Mouse (Mus musculus) adrenal gland, adult 8-10 months (tissue): ENCODE data around the gene Stk11. TPM values are rescaled to one million over a fixed set of nuclear protein-coding genes. Genes with fewer than 3 reads are reported as not detected.

Experiments used
- DNase-seq: peaks from one replicate; pipeline ENCODE4 v3.0.0; 2022
- total RNA-seq, 4 experiments: library from RNA; stranded (reverse); gene quantifications; 2 replicates each; pipeline ENCODE4 v1.2.4; 2022

Stk11 gene
- total RNA-seq, 4 experiments from 2014 or later: 127 to 146 (median 143) TPM

DNA sequence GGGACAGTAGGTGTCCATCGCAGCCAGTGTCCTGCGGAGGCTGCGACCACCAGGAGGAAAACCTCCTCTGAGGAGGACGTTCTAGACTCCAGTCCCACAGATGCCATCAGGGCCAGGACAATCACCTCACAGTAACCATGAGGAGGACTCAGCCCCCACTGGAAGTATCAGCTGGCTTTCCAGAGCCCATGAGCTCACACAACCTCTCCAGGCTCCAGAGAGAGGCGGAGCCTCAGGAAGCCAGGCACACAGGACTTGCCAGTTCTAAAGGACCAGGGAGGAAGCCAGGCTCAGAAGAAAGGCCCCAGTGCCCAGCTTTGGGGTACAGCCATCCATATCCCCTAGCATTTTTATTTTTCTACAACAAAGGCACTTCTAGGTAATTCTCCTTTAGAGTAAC lies 20.1 kb upstream of the Stk11 start:
- DNase-seq: no peak

DNA sequence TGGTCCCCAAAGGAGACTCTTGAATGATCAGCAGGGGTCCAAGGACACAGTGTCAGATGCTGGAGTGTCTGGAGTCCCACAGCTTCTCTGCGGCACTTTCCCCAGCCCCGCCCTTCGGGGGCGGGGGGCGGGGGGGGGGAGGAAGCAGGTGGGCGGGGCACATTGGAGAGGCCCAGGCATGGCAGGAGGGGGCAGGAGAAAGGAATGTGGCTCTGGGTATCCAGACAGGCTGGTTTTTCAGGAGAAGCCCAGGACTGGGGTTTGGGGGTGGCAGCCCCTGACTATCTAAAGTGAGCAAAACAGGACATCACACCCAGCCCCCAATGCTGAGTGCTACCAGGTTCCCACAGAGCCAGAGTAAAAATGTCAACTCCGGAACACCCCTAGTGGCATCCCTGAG lies 18.3 kb upstream of the Stk11 start:
- DNase-seq: no peak

DNA sequence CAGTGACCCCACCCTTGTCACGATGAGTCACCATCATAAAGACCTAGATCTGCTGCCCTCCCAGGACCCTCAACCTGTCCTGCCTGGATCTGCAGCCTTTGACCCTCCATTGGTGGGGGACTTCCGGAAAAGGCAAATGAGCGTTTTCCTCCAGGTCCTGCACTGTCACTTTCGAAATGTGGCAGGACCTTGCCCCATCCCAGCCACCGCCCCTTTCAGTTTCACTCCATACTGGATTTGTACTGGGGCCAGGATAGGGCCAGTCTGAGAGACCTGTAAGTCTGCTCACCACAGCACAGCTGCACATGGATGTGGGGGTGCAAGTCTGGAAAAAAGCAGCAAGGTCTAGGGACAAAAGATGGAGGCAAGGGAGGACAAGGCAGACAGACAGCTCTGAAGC lies 17.0 kb upstream of the Stk11 start:
- DNase-seq: no peak

DNA sequence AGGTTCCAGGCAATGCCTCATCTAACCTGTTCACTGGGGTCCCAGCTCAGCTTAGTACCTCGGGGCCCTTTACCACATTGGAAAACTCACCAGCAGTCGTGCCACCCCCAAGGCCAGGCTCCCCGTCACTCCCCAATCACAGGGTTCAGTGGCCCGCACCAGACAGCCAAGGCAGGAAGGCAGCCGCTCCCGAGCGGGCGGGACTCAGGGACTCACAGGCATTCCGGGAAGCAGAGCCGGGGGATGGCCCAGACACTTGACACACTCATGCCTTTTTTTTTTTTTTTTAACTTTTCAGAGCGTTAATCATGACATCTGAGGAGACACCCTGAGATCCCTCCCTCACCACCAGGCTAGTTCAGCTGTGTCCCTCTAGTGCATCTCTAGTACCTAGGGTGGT lies 14.6 kb upstream of the Stk11 start:
- peak; percentile 61 for DNase-seq

DNA sequence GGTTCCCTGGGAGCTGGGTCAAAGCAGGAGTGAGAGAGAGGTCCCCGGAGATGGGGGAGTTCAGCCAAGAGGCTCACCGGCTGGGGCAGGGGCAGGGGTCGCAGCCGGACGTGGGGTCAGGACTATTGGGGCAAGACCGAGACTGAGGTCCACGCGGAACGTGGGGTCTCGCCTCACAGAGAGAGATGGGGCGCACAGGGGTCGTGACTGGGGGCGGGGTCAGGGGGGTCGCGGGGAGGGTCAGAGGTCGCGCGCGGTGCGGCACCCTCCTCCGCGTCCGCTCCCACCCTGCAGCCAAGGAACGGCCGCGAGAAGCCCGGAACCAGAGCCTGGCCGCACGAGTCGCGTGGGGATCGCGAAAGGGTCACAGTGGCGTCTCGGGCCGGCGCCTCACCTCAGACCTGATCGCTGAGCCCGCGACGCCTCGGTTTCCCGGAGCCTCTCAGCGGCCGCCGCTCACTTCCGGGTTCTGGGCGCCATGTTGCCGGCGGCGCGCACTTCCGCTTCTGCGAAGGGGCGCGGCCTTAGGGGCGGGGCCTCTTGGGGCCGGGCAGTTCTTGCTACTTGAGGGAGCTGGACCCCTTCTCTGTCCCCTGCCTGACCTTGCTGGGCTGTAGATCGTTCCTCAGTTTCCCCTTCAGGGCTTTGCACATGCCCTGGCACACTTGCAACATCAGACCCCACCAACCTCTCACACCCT lies 13.2 kb upstream of the Stk11 start:
- DNase-seq: peak; percentile 78

DNA sequence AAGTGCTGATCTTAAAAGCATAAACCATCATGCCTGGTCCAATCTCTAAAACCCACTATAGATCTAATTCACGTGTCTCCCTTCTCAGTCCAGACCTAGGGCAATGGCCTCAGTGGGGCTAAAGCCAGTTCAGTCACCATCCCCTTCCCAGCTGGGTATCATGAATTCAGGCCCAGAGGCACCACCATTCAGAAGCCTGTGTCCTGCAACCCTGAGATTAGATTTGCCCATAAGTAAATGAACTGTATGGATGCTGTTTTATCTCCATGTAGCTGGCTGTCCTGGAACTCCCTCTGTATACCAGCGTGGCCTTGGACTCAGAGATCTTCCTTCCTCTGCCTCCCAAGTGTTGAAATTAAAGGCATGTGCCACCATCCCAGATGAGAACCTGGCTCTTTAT lies 12.6 kb upstream of the Stk11 start:
- DNase-seq: no peak

DNA sequence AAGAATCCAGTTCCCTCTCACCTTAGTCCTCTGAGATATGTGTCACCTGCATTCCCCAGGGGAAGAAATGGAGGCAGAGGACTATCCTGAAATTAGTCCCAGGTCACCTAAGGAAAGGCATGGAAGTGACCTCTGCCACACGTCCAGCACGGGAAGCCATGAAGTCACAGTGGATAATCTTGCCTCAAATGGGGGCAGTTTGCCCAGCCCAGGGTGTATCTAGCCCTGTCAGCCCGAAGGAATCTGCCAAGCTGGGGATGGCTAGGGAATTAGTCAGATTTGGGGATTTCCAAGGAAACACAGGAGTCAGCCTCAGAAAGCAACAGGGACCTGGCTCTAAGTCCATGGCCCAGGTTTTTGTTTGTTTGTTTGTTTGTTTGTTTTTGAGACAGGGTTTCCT lies 11.4 kb upstream of the Stk11 start:
- no peak for DNase-seq

DNA sequence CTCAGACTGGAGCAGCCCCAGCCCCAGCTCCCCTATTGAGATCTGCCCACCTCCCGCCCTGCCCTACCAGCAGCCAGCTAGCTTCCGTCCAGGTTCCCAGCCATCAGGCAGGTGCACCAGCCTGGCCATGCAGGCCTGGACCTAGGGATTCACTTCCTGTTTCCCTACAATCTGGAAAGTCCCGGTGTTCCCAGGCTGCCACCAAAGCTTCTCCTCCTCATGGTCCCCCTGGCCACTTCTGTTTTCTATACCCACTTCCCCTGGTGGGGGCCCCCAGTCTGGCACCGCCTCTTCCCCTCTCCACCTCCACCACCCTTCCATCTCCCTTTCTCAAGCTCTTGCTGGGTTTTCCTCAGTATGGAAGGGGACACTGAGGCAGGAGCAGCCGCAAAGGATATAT lies 10.1 kb upstream of the Stk11 start, which contains the start of gene Sbno2:
Gene Sbno2, minus strand, starts transcription at position 112 of the 400 bp plus-strand sequence.
- no peak for DNase-seq

DNA sequence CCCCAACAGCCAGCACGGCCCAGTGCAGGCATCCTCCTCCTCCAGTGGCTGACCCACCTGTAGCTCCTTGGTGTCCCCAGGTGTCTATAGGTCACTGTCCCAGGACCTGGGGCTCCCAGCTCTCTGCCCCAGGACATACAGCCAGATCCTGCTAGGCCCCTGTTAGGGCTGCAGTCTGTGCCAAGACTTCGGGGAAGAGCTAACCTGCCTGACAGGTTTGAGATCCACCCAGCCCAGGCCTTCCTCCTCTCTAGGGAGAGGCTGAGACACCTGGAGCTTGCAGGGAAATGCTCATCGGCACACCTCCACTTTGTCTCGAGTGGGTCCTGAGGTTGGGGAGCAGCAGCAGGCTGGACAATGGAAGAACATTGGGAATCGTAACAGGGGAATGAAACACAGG lies 9.7 kb upstream of the Stk11 start:
- no peak for DNase-seq

DNA sequence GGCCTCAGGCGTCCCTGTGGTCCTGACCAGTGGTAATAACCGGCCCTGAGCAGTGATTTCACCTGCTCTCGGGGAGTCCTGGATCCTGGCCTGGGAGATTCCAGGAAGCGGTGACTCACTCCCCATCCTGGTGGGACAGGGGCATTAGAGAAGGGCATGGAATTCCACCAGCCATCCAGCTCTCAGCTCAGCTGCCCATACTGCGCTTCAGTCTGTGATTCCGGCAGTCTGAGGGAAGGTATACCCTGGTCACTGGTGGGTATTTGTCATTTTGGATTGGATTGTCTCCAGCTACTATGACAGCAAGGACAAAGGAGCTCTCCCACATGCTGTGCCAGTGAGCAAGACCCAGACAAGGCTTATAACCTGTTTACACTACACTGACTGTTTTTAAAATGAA lies 7.9 kb upstream of the Stk11 start:
- DNase-seq: peak; percentile 61

DNA sequence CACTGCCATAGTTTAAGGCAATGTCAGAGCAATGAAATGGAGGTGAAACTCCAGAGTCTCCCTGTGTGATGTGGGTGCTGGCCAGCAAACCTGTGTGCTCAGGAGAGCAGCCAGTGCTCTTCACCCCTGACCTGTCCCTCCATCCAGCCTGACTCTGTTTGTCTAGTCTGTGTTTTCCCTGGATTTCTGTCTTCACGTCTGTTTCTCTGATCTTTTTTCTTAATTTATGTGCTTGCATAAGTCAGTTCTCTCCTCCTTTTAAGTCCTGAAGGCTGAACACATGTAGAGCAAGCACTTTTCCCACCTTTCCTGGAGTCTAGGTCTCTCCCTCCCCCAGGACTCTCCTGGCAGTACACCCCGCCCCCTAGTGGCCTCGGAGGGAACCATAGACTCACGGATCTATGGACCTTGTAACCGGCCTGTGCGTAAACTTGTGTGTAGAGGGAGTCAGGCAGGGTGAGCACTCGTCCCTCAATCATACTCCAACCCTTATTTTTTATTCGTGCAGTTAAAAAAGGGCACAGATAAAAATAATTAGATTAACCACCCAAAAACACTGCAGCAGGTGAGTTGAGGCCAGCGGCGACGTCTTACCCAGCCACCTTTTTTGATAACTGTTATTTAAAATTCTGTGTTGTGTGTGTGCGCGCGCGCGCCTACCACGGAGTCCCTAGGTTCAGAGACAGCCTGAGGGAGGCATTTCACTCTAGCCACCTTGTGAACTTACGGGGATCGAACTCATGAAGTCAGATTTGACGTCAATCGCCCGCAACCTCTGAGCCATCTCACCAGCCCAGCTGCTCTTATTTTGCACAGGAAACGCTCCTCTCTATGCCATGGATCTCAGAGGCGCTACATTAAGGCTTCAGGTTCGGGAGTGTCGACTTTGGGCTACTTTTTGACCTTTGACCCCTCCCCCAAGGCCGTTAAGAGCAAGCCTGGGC lies 990 bp upstream of the Stk11 start:
- peak; percentile 90 for DNase-seq

DNA sequence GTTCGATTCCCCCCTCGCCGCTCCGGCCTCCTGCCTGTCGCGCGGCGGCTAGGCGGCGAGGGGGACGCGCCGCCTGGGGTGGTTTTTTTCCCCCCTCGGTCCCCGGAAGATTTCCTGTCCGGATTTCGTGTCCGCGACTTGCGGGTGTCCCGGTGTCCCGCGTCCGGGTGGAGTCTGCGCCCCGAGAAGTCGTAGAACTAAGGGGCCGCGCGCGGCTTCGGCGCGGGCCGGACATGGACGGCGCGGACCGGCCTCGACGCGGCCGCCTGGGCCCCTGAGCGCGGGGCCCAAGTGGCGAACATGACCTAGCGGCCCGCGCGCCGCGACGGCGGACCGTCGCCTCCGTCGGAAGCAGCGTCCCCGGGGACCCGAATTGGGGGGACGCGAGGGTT lies 337 bp downstream of the Stk11 start:
- no peak for DNase-seq

DNA sequence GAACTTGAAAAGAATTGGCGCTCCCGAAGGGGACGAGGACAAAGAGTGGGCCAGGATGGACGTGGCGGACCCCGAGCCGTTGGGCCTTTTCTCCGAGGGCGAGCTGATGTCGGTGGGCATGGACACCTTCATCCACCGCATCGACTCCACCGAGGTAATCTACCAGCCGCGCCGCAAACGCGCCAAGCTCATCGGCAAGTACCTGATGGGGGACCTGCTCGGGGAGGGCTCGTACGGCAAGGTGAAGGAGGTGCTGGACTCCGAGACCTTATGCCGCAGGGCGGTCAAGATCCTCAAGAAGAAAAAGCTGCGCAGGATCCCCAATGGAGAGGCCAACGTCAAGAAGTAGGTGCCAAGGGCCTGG lies 942 bp downstream of the Stk11 start:
- no peak for DNase-seq

DNA sequence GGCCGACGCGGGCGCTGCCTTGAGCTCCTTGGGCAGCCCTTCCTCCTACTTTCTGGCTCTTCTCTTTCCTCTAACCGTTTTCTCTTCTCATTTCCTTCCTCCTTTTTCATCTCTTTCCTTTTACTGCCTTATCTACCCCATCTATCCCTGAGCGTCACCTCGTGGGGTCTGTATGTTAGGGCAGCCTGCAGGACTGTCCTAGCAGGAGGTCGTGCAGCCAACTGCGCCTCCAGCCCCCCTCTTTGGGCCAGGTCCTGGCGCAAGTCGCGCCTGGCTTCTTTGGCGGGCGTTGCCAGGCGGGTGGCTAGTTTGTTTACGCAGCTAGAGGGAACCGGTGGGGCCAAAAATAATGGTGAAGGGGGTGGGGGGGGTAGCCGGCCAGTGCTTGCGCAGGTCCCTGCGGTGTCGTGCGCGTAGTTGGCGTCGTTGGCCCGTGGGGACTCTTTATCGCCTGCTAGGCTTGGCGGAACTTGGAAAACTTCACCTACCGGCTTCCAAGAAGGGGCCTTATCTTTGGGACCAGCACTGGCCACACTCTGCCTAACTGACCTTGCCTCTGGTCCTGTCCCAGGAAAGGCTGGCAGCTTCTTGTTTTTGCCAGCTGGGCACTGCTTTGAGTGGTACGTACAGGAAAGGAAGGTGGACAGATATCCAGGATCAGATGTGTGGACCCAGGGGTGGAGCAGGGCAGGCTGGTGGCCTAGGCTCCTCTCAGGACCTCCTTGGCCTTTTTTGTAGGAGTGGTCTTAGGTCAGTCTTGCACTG lies 1.5 kb downstream of the Stk11 start:
- DNase-seq: no peak

DNA sequence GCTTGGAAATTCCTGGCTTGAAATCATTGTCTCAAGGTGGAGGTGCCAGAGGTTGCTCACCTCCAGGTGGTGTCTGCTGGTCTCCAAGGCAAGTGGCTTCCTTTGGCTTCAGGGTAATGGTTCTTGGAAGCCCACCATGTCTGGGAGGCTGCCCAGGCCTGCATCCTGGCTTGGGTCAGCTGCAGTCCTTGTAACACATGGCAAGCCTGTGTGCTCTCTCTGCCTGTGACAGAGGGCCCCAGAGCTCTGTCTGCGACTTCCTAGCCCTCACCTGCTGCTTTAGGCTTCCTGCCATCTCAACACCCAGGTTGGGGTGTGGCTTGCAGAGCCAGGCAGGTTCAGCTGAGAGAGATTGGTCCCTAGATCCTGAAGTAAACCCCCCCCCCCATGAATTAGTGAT lies 2.1 kb downstream of the Stk11 start:
- no peak for DNase-seq

DNA sequence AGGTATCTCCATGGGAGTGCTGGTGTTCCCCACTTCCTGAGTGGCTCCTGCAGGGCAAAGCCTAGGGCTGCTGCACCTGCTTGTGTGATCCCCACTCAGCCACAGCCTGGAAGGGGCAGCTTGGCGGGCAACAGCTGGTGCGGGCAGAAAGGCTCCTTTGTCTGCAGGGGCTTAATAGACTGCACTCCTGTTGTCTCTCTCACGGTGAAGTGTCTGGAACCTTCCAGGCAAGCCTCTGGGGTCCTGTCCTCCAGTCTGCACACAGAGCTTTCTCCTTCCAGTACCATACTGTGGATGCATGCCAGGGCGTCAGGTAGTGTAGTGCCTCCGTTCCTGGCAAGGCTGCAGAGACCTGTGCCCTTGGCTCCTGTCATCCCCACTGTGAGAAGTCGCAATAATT lies 2.9 kb downstream of the Stk11 start:
- no peak for DNase-seq

DNA sequence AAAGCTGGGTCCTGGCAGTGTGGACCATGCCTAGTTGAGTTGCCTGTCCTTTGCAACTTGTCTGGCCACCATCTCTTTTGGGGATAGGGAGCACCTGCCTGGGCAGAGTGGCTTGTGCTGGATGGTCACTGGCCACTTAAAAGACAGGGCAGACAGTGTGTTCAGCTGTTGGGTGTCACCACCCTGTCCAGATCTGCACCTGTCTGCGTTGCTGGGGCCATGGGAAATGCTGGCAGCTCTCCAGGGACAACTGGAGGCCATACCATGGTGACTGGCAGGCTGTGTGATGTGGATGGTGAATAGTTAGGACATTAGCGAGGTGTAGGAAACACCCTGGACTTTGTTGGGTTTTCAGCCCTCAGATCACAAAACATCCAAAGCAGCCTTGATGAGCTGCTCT lies 4.5 kb downstream of the Stk11 start:
- no peak for DNase-seq

DNA sequence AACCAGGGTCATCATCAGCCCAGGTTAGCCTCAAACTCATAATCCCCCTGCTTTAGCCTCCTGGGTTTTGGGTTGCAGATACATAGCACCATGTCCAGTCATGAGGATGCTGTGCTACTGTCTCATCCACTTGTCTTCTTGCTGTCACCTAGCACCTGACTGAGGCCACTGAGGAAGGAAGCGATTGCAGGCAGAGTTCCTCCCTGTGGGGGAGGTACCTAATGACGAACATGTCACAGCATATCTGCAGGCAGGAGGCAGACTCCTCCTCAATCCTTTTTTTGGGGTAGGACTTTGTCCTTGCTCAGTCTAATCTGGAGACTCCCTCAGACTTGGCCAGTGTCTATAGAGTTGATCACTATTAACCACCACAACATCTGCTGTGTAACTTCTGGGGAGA lies 6.0 kb downstream of the Stk11 start:
- DNase-seq: no peak

DNA sequence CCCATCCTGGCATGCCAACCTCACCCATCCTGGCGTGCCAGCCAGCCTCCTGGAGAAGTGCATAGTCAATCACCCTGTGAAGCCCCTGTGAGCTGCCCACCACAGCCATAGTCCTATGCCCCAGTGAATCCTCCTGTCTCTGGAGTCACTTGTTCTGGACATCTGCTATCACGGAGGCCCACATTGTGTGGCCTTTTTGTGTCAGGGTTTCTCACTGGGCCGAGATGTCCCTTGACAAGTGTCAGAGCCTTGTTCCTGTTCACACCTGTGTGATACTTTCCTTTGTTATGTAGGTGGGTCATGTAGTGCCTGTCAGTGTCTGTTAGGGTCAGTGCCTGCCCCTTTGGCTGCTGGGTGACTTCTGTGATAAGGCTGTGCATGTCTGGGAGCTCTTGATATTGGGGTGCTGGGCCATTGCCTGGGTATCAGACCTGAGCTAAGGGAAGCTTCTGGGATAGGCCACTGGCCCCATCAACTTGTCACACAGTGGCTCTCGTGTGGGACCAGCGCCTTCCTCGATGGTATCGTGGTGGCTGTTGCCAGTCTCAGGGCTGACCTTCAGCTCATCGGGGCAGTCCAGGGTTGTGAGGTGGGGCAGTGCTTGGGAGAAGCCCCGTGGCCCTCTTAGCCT lies 8.4 kb downstream of the Stk11 start:
- no peak for DNase-seq

DNA sequence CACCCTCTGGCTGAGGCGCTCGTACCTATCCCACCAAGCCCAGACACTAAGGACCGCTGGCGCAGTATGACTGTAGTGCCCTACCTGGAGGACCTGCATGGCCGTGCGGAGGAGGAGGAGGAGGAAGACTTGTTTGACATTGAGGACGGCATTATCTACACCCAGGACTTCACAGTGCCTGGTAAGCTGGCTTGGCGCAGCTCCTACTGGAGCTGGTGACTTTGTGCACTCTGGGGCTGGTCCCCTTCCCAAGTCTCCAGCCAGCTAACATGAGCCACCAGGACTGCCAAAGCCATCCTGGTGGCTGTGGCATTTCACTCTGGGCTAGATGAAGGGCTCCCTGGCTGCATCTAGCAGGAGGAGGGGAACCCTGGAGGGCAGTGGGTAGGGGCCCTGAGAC lies 12.3 kb downstream of the Stk11 start:
- no peak for DNase-seq

DNA sequence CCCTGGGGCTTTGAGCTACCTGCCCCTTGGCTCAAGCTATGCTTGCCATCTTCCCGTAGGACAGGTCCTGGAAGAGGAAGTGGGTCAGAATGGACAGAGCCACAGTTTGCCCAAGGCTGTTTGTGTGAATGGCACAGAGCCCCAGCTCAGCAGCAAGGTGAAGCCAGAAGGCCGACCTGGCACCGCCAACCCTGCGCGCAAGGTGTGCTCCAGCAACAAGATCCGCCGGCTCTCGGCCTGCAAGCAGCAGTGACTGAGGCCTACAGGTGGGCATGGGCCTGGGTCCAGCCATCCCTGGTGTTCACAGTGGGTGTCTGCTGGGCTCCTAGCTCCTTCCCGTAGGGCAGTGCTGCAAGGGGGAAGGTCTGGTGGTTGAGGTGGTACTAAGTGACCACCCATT lies 14.2 kb downstream of the Stk11 start:
- DNase-seq: no peak

DNA sequence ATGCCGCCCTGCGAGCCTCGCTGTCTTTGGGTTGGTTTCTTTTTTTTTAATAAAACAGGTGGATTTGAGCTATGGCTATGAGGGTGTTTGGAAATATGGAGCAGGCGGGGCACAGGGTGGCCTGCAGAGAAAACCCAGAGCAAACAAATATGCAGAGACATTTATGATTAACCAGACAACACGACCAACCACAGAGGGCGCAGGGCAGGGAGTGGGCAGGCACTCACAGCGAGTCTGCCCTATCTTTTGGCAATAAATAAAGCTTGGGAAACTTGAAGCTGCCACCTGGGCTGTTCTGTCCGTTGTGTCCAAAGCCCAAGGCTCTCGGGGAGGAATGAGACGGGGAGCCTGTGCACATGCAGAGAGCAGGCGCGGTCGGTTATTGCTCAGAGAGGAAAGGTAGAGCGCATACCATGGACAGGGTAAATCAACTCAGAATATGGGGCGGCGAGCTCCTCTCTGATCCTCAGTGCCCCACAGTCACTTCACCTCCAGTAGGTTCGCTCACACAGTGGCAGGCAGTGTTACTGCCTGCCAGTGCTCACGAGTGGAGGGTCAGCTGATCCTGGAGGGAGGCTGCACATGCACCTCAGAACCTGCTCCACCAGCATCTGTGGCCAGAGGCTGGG lies 14.9 kb downstream of the Stk11 start:
- DNase-seq: peak; percentile 11
